8 mouse cellular contexts compared by ENCODE assay signal in genomic region chr2:133430741-133431438, GRCm38 (mm10).
DNase-seq lines count a peak whose midpoint lies in the region; ATAC-seq and TF ChIP-seq lines count a peak whose summit lies in the region.

No protein-coding gene starts in this region.

- H3K4me2 ChIP-seq in heart, postnatal 0 days (ENCODE audit: low read depth, low read length), result no peak overlapping the region

- DNase-seq in gastrocnemius, adult 18-20 months (ENCODE audit: low spot score), result peak; percentile 51
- DNase-seq in gastrocnemius, postnatal 4 days (ENCODE audit: low spot score in 2 of 2), result no peak
- DNase-seq in urinary bladder, postnatal 14 days (ENCODE audit: low spot score), result peak; percentile 59
- DNase-seq in urinary bladder, postnatal 10 days (ENCODE audit: low spot score), result no peak
- peak; percentile 15 for DNase-seq in heart, postnatal 0 days (ENCODE audit: low spot score)
- peak; percentile 60 for DNase-seq in lung, postnatal 10 days
- no peak for DNase-seq in cerebellum, adult 2 months
- no peak for DNase-seq in layer of hippocampus, adult 8-10 months (ENCODE audit: low spot score in 2 of 2)

- TF ChIP-seq POLR2A in cerebellum, adult 2 months (IDR thresholded peaks at IDR 0.05; ENCODE audit: borderline replicate concordance, insufficient read depth, low read length), result no peak

- H3K27me3 ChIP-seq in heart, postnatal 0 days (ENCODE audit: control insufficient read depth, insufficient read depth, low read length), result no peaks in the 10 kb centered on the region
- no peaks in the 10 kb centered on the region for H3K27me3 ChIP-seq in cerebellum, adult 2 months (ENCODE audit: control insufficient read depth, insufficient read depth, low read length)

- no peak overlapping the region for H3K27ac ChIP-seq in heart, postnatal 0 days (ENCODE audit: low read depth)
- no peak overlapping the region for H3K27ac ChIP-seq in cerebellum, adult 2 months (ENCODE audit: insufficient read depth, low read length)

- H3K4me1 ChIP-seq in heart, postnatal 0 days (ENCODE audit: control insufficient read depth, insufficient read depth), result no peaks in the 10 kb centered on the region
- H3K4me1 ChIP-seq in cerebellum, adult 2 months (ENCODE audit: control insufficient read depth, insufficient read depth, low read length), result no peaks in the 10 kb centered on the region

- 0 out of 2 replicates have a peak, but pooled peaks have one; percentile 36 for ATAC-seq in heart, postnatal 0 days (ENCODE audit: insufficient read depth, low read depth)

- no peaks in the 10 kb centered on the region for H3K36me3 ChIP-seq in heart, postnatal 0 days (replicated peaks; ENCODE audit: control insufficient read depth, insufficient read depth, low read length)

- no peak overlapping the region for H3K9ac ChIP-seq in heart, postnatal 0 days (replicated peaks; ENCODE audit: low read depth, low read length)

- no peak overlapping the region for H3K4me3 ChIP-seq in heart, postnatal 0 days (ENCODE audit: low read depth, low read length)
- H3K4me3 ChIP-seq in cerebellum, adult 2 months (replicated peaks; ENCODE audit: insufficient read depth, low read depth, low read length), result no peak overlapping the region

- H3K9me3 ChIP-seq in heart, postnatal 0 days (replicated peaks; ENCODE audit: control insufficient read depth, low read length), result no peaks in the 10 kb centered on the region

- WGBS in heart, postnatal 0 days, result 29% methylated on average over 4 of the region's 4 CpGs
- WGBS in cerebellum, adult 2 months, result 63% methylated on average over 4 of the region's 4 CpGs

- TF ChIP-seq CTCF in heart, postnatal 0 days (IDR thresholded peaks at IDR 0.05; ENCODE audit: low read depth), result peak; percentile 41
- no peak for TF ChIP-seq CTCF in cerebellum, adult 2 months (IDR thresholded peaks at IDR 0.05; ENCODE audit: borderline replicate concordance, insufficient read depth, low read depth, low read length)

- TF ChIP-seq EP300 in heart, postnatal 0 days (IDR thresholded peaks at IDR 0.05; ENCODE audit: low read depth), result no peak

Comparison
In these comparisons a context has a peak if more than half of its experiments do, and no peak if none do; other contexts are left out.
1. DNase-seq: peak in gastrocnemius, adult 18-20 months (single experiment), urinary bladder, postnatal 14 days (single experiment), heart, postnatal 0 days (single experiment) and lung, postnatal 10 days (single experiment); none in gastrocnemius, postnatal 4 days (0 of 2), urinary bladder, postnatal 10 days (single experiment), cerebellum, adult 2 months (0 of 2) and layer of hippocampus, adult 8-10 months (0 of 2).